14 mouse cellular contexts compared by ENCODE assay signal in genomic region chr11:98777888-98778287, GRCm38 (mm10). TPM values are rescaled to one million over a fixed set of nuclear protein-coding genes. Genes with fewer than 3 reads are reported as not detected.
DNase-seq lines count a peak whose midpoint lies in the region; ATAC-seq and TF ChIP-seq lines count a peak whose summit lies in the region.
"Had no signal": no experiment of that assay in that cellular context is flagged by ENCODE, and none has a peak within 500 bp of the region (broad histone marks: within the 10 kb centered on the region; RNA-seq: fewer than 3 reads in every experiment).

No protein-coding gene starts in this region.

- H3K9me3 ChIP-seq in liver, embryonic 12.5 days (replicated peaks): no peaks in the 10 kb centered on the region
- no peaks in the 10 kb centered on the region for H3K9me3 ChIP-seq in heart, postnatal 0 days (replicated peaks; ENCODE audit: control insufficient read depth, low read length)
- no peaks in the 10 kb centered on the region for H3K9me3 ChIP-seq in neural tube, embryonic 14.5 days (ENCODE audit: control insufficient read depth, low read length)
- H3K9me3 ChIP-seq in forebrain, embryonic 11.5 days (ENCODE audit: control insufficient read depth, low read length): no peaks in the 10 kb centered on the region
- H3K9me3 ChIP-seq: hindbrain, embryonic 10.5 days; midbrain, embryonic 10.5 days had no signal

- DNase-seq in heart, adult 11 months: peak; percentile 88
- no peak for DNase-seq in heart, postnatal 10 days
- no peak for DNase-seq in liver
- no peak for DNase-seq in heart, postnatal 0 days (ENCODE audit: low spot score)
- DNase-seq in right cerebral cortex, adult 18-20 months: no peak
- DNase-seq in forebrain, embryonic 11.5 days (ENCODE audit: low spot score): no peak
- DNase-seq: B cell, adult 2 months; embryo, embryonic 11 days; kidney, postnatal 10 days; thymus, postnatal 25 days had no signal

- no peak for TF ChIP-seq CTCF in heart, postnatal 0 days (IDR thresholded peaks at IDR 0.05; ENCODE audit: low read depth)

- H3K27me3 ChIP-seq in liver, embryonic 12.5 days (replicated peaks): no peaks in the 10 kb centered on the region
- no peaks in the 10 kb centered on the region for H3K27me3 ChIP-seq in heart, postnatal 0 days (ENCODE audit: control insufficient read depth, insufficient read depth, low read length)
- no peaks in the 10 kb centered on the region for H3K27me3 ChIP-seq in neural tube, embryonic 14.5 days (ENCODE audit: control insufficient read depth, insufficient read depth, low read length)
- no peaks in the 10 kb centered on the region for H3K27me3 ChIP-seq in forebrain, embryonic 11.5 days (ENCODE audit: control insufficient read depth, insufficient read depth, low read length)

- no peak for ATAC-seq in liver, embryonic 12.5 days
- ATAC-seq in heart, postnatal 0 days (ENCODE audit: insufficient read depth, low read depth): no peak
- no peak for ATAC-seq in neural tube, embryonic 14.5 days (ENCODE audit: low read depth)
- no peak for ATAC-seq in forebrain, embryonic 11.5 days (replicated peaks; ENCODE audit: low FRiP score)

- no peak for TF ChIP-seq EP300 in heart, postnatal 0 days (IDR thresholded peaks at IDR 0.05; ENCODE audit: low read depth)

- H3K4me2 ChIP-seq in liver, embryonic 12.5 days: no peak overlapping the region
- no peak overlapping the region for H3K4me2 ChIP-seq in heart, postnatal 0 days (ENCODE audit: low read depth, low read length)
- H3K4me2 ChIP-seq in neural tube, embryonic 14.5 days (ENCODE audit: low read depth, low read length): no peak overlapping the region
- H3K4me2 ChIP-seq in forebrain, embryonic 11.5 days (ENCODE audit: low read depth, low read length, severe bottlenecking): no peak overlapping the region

- H3K27ac ChIP-seq in liver, embryonic 12.5 days: peak overlapping the region; percentile 30
- peak overlapping the region; percentile 98 for H3K27ac ChIP-seq in heart, postnatal 0 days (ENCODE audit: low read depth)
- 0 out of 2 replicates have a peak overlapping the region, but pooled peaks have one; percentile 22 for H3K27ac ChIP-seq in neural tube, embryonic 14.5 days (ENCODE audit: low read depth, low read length)
- H3K27ac ChIP-seq in forebrain, embryonic 11.5 days (ENCODE audit: low read depth, low read length): no peak overlapping the region

- intact Hi-C loops in heart, postnatal 10 days (cut with DNase I): no loop called here

- H3K4me3 ChIP-seq in liver, embryonic 12.5 days: no peak overlapping the region
- no peak overlapping the region for H3K4me3 ChIP-seq in heart, postnatal 0 days (ENCODE audit: low read depth, low read length)
- no peak overlapping the region for H3K4me3 ChIP-seq in neural tube, embryonic 14.5 days (ENCODE audit: low read depth, low read length)
- no peak overlapping the region for H3K4me3 ChIP-seq in forebrain, embryonic 11.5 days (ENCODE audit: low read depth, low read length)

- H3K36me3 ChIP-seq in liver, embryonic 12.5 days: no peaks in the 10 kb centered on the region
- no peaks in the 10 kb centered on the region for H3K36me3 ChIP-seq in heart, postnatal 0 days (replicated peaks; ENCODE audit: control insufficient read depth, insufficient read depth, low read length)
- H3K36me3 ChIP-seq in neural tube, embryonic 14.5 days (ENCODE audit: control insufficient read depth, insufficient read depth, low read length): no peaks in the 10 kb centered on the region
- no peaks in the 10 kb centered on the region for H3K36me3 ChIP-seq in forebrain, embryonic 11.5 days (ENCODE audit: control insufficient read depth, insufficient read depth, low read length)
- H3K36me3 ChIP-seq: hindbrain, embryonic 10.5 days; midbrain, embryonic 10.5 days had no signal

- peaks cover 67% of the 10 kb centered on the region for H3K4me1 ChIP-seq in liver, embryonic 12.5 days
- peaks cover 44% of the 10 kb centered on the region for H3K4me1 ChIP-seq in heart, postnatal 0 days (ENCODE audit: control insufficient read depth, insufficient read depth)
- H3K4me1 ChIP-seq in neural tube, embryonic 14.5 days (ENCODE audit: control insufficient read depth, insufficient read depth, low read length): peaks cover 43% of the 10 kb centered on the region
- peaks cover 40% of the 10 kb centered on the region for H3K4me1 ChIP-seq in forebrain, embryonic 11.5 days (replicated peaks; ENCODE audit: control insufficient read depth, insufficient read depth, low read length)

- H3K9ac ChIP-seq in liver, embryonic 12.5 days: no peak overlapping the region
- H3K9ac ChIP-seq in heart, postnatal 0 days (replicated peaks; ENCODE audit: low read depth, low read length): no peak overlapping the region
- H3K9ac ChIP-seq in neural tube, embryonic 14.5 days (replicated peaks; ENCODE audit: low read depth, low read length): no peak overlapping the region
- no peak overlapping the region for H3K9ac ChIP-seq in forebrain, embryonic 11.5 days (ENCODE audit: low read length)

RNA-seq across cellular contexts. Expression of gene Nr1d1, which starts 2.8 kb away (rescaled TPM):
- 10 to 100 TPM; 31.1 to 32.7 TPM for total RNA-seq in heart, postnatal 10 days (2021)
- polyA plus RNA-seq in liver, embryonic 12.5 days (2016; fragmentation: Nextera tagmentation; extraction: Ambion mirVana): 1.3 and 1.4 TPM in 2 replicates
- 21.0 and 24.3 TPM in 2 replicates for total RNA-seq in heart, postnatal 0 days (2014; rRNA removed; ENCODE audit: low replicate concordance)
- polyA plus RNA-seq in heart, postnatal 0 days (2015; fragmentation: Nextera tagmentation; extraction: Ambion mirVana): 10.2 and 10.7 TPM in 2 replicates
- 3.8 and 3.9 TPM in 2 replicates for polyA plus RNA-seq in neural tube, embryonic 14.5 days (2014; fragmentation: Nextera tagmentation; extraction: Ambion mirVana)
- polyA plus RNA-seq in forebrain, embryonic 11.5 days (2014; fragmentation: Nextera tagmentation; extraction: Ambion mirVana): 1.0 and 1.6 TPM in 2 replicates

RNA-seq across cellular contexts. Expression of gene Msl1, which starts 17.4 kb away (rescaled TPM):
- 10 to 100 TPM; 70.3 to 83.4 TPM for total RNA-seq in heart, postnatal 10 days (2021)
- polyA plus RNA-seq in liver, embryonic 12.5 days (2016; fragmentation: Nextera tagmentation; extraction: Ambion mirVana): 11.5 and 11.7 TPM in 2 replicates
- 47.4 and 54.6 TPM in 2 replicates for total RNA-seq in heart, postnatal 0 days (2014; rRNA removed; ENCODE audit: low replicate concordance)
- polyA plus RNA-seq in heart, postnatal 0 days (2015; fragmentation: Nextera tagmentation; extraction: Ambion mirVana): 11.3 and 12.6 TPM in 2 replicates
- polyA plus RNA-seq in neural tube, embryonic 14.5 days (2014; fragmentation: Nextera tagmentation; extraction: Ambion mirVana): 24.2 and 26.9 TPM in 2 replicates
- polyA plus RNA-seq in forebrain, embryonic 11.5 days (2014; fragmentation: Nextera tagmentation; extraction: Ambion mirVana): 24.0 and 28.4 TPM in 2 replicates

RNA-seq across cellular contexts. Expression of gene Casc3, which starts 26.8 kb away (rescaled TPM):
- total RNA-seq in heart, postnatal 10 days (2021): 10 to 100 TPM; 29.0 to 29.7 TPM
- polyA plus RNA-seq in liver, embryonic 12.5 days (2016; fragmentation: Nextera tagmentation; extraction: Ambion mirVana): 26.4 and 29.7 TPM in 2 replicates
- 6.8 and 9.7 TPM in 2 replicates for total RNA-seq in heart, postnatal 0 days (2014; rRNA removed; ENCODE audit: low replicate concordance)
- polyA plus RNA-seq in heart, postnatal 0 days (2015; fragmentation: Nextera tagmentation; extraction: Ambion mirVana): 11.6 and 11.9 TPM in 2 replicates
- polyA plus RNA-seq in neural tube, embryonic 14.5 days (2014; fragmentation: Nextera tagmentation; extraction: Ambion mirVana): 47.9 and 54.1 TPM in 2 replicates
- 59.9 and 63.2 TPM in 2 replicates for polyA plus RNA-seq in forebrain, embryonic 11.5 days (2014; fragmentation: Nextera tagmentation; extraction: Ambion mirVana)

RNA-seq across cellular contexts. Expression of gene Thra, which starts 37.5 kb away (rescaled TPM):
- 100 to 1,000 TPM; 172 to 190 TPM for total RNA-seq in heart, postnatal 10 days (2021)
- polyA plus RNA-seq in liver, embryonic 12.5 days (2016; fragmentation: Nextera tagmentation; extraction: Ambion mirVana): 13.0 and 13.3 TPM in 2 replicates
- 188 and 234 TPM in 2 replicates for total RNA-seq in heart, postnatal 0 days (2014; rRNA removed; ENCODE audit: low replicate concordance)
- 40.8 and 44.0 TPM in 2 replicates for polyA plus RNA-seq in heart, postnatal 0 days (2015; fragmentation: Nextera tagmentation; extraction: Ambion mirVana)
- polyA plus RNA-seq in neural tube, embryonic 14.5 days (2014; fragmentation: Nextera tagmentation; extraction: Ambion mirVana): 148 and 186 TPM in 2 replicates
- polyA plus RNA-seq in forebrain, embryonic 11.5 days (2014; fragmentation: Nextera tagmentation; extraction: Ambion mirVana): 35.9 and 36.9 TPM in 2 replicates

RNA-seq across cellular contexts. Expression of gene Med24, which starts 48.7 kb away (rescaled TPM):
- total RNA-seq in heart, postnatal 10 days (2021): 10 to 100 TPM; 44.9 to 52.1 TPM
- polyA plus RNA-seq in liver, embryonic 12.5 days (2016; fragmentation: Nextera tagmentation; extraction: Ambion mirVana): 42.0 and 43.7 TPM in 2 replicates
- total RNA-seq in heart, postnatal 0 days (2014; rRNA removed; ENCODE audit: low replicate concordance): 39.9 and 48.0 TPM in 2 replicates
- polyA plus RNA-seq in heart, postnatal 0 days (2015; fragmentation: Nextera tagmentation; extraction: Ambion mirVana): 21.9 and 23.3 TPM in 2 replicates
- polyA plus RNA-seq in neural tube, embryonic 14.5 days (2014; fragmentation: Nextera tagmentation; extraction: Ambion mirVana): 52.3 and 59.4 TPM in 2 replicates
- 75.9 and 76.6 TPM in 2 replicates for polyA plus RNA-seq in forebrain, embryonic 11.5 days (2014; fragmentation: Nextera tagmentation; extraction: Ambion mirVana)
